ENCODE assay signal across 9 mouse cellular contexts in the genomic region with DNA sequence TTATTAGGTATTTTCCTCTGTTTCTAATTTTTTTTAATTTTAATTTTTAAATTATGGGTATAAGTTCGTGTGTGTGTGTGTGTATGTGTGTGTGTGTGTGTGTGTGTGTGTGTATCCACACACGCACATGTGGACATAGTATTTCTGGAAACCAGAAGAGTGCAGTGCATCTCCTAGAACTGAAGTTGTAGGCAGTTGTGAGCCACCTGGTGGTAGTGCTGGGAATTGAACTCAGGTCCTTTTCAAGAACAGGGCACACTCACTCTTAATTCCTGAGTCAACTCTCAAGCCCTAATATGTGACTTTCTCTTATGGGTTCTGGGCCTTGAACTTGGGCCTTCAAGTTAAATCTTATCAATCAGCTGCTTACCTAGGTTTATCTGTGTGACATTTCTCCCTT. TPM values are rescaled to one million over a fixed set of nuclear protein-coding genes. Genes with fewer than 3 reads are reported as not detected.
A peak's percentile ranks its signal among the peaks of the same experiment; 100 is the strongest.
DNase-seq lines count a peak whose midpoint lies in the region; ATAC-seq and TF ChIP-seq lines count a peak whose summit lies in the region.
"Had no signal": no experiment of that assay in that cellular context is flagged by ENCODE, and none has a peak within 500 bp of the region (broad histone marks: within the 10 kb centered on the region; RNA-seq: fewer than 3 reads in every experiment).

No protein-coding gene starts in this region.

- no peaks in the 10 kb centered on the region for H3K4me1 ChIP-seq in cortical plate, adult 2 months (ENCODE audit: control insufficient read depth, insufficient read depth, low read length)
- H3K4me1 ChIP-seq: hindbrain, embryonic 15.5 days had no signal

- H3K4me3 ChIP-seq in cortical plate, adult 2 months (ENCODE audit: insufficient read depth, low read length): no peak overlapping the region
- H3K4me3 ChIP-seq: hindbrain, embryonic 15.5 days had no signal

- DNase-seq in cerebellum, postnatal 14 days: peak; percentile 49 to 65
- DNase-seq in testis, postnatal 10 days (ENCODE audit: low spot score): peak; percentile 77
- DNase-seq in testis, postnatal 14 days (ENCODE audit: low spot score): no peak
- peak; percentile 19 to 73 for DNase-seq in kidney, adult 8-10 months
- peak; percentile 33 to 44 for DNase-seq in lung, adult 18-20 months
- peak; percentile 14 for DNase-seq in thymus, postnatal 14 days

- no peak overlapping the region for H3K27ac ChIP-seq in cortical plate, adult 2 months (ENCODE audit: insufficient read depth, low read length)
- H3K27ac ChIP-seq: hindbrain, embryonic 15.5 days had no signal

- peak; percentile 66 for TF ChIP-seq CTCF in cortical plate, adult 2 months (IDR thresholded peaks at IDR 0.05; ENCODE audit: extremely low read depth, insufficient read depth, low read length)

- no peak for TF ChIP-seq POLR2A in cortical plate, adult 2 months (IDR thresholded peaks at IDR 0.05; ENCODE audit: extremely low read depth, insufficient read depth, low read length)

- no peak for ATAC-seq in cerebellum, adult (ENCODE audit: insufficient number of reproducible peaks, low FRiP score, low TSS enrichment)

RNA-seq across cellular contexts. Expression of gene Daw1, which starts 27.6 kb away (rescaled TPM):
- polyA plus RNA-seq in cortical plate, adult 2 months (2012; rRNA removed): 0.30 and 0.56 TPM in 2 replicates
